Mouse (Mus musculus): ENCODE data around the gene Cd44. TPM values are rescaled to one million over a fixed set of nuclear protein-coding genes. Genes with fewer than 3 reads are reported as not detected.
A peak's percentile ranks its signal among the peaks of the same experiment; 100 is the strongest.

Cd44 gene
- polyA plus RNA-seq, 1 experiment from 2014 or later = 15.2 TPM

DNA sequence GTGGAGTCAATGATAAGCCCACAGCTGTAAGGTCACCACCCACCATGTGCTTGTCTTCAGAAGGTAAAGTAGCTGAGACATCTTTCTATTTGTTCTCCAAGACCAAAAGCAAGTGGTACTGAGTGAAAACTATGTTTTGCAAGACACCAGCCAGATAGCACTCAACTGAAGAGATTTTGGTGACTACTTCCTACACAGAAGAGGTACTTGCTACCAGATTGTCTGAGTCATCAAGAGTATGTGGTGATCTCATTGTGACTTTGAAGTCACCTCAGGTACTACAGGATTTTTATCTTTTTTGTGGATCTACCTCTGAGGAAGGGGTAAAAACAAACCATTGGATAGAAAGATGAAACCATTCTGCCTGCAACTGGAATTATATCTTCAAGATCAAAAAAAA lies 69.9 kb downstream of the Cd44 start:
- no peaks in the 10 kb centered on the region for H3K4me1 ChIP-seq (ENCODE audit: insufficient read depth)
- TF ChIP-seq EP300 (IDR thresholded peaks at IDR 0.05; ENCODE audit: low read depth) (no peak), CTCF (IDR thresholded peaks at IDR 0.05; ENCODE audit: low read depth) (no peak)
- H3K4me3 ChIP-seq (ENCODE audit: low read depth, low read length) = no peak overlapping the region
- H3K9ac ChIP-seq (replicated peaks) = no peak overlapping the region
- no peaks in the 10 kb centered on the region; the same call in 1 of the 2 replicates for H3K36me3 ChIP-seq (replicated peaks; ENCODE audit: insufficient read depth, low read length)
- ATAC-seq (no peak), DNase-seq (no peak)
- H3K4me2 ChIP-seq (ENCODE audit: low read depth, low read length) = no peak overlapping the region
- no peaks in the 10 kb centered on the region for H3K9me3 ChIP-seq (ENCODE audit: low read length)
- H3K27me3 ChIP-seq (ENCODE audit: insufficient read depth, low read length) = no peaks in the 10 kb centered on the region
- H3K27ac ChIP-seq (ENCODE audit: low read depth) = no peak overlapping the region

DNA sequence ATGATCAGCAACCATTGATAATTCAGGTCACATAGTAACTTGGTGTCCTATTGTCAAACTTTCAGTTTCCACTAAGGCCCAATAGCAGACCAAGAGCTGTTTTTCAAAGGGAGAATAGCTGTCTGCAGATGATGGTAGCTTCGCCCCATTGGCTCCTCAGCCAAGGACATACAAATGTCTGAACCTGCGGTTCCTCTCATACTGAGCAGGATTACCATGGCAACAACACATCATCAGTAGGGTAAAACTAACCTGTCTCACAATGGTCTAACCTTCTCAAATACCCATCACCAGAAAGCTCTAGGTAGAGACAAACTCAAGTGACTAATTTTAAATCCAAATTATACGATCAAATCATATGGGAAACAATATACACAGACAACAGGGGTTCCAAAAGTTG lies 72.3 kb downstream of the Cd44 start:
- no peak overlapping the region for H3K27ac ChIP-seq (ENCODE audit: low read depth)
- no peaks in the 10 kb centered on the region for H3K9me3 ChIP-seq (ENCODE audit: low read length)
- H3K27me3 ChIP-seq (ENCODE audit: insufficient read depth, low read length) = no peaks in the 10 kb centered on the region
- TF ChIP-seq CTCF (IDR thresholded peaks at IDR 0.05; ENCODE audit: low read depth) = no peak
- peaks cover 4% of the 10 kb centered on the region for H3K36me3 ChIP-seq (replicated peaks; ENCODE audit: insufficient read depth, low read length)
- no peaks in the 10 kb centered on the region for H3K4me1 ChIP-seq (ENCODE audit: insufficient read depth)
- no peak overlapping the region for H3K4me3 ChIP-seq (ENCODE audit: low read depth, low read length)
- no peak overlapping the region for H3K4me2 ChIP-seq (ENCODE audit: low read depth, low read length)
- DNase-seq (no peak), ATAC-seq (peak; percentile 96)
- WGBS (ENCODE audit: insufficient replicate concordance) = 80% methylated on average over 3 of the region's 3 CpGs
- H3K9ac ChIP-seq (replicated peaks) = no peak overlapping the region

DNA sequence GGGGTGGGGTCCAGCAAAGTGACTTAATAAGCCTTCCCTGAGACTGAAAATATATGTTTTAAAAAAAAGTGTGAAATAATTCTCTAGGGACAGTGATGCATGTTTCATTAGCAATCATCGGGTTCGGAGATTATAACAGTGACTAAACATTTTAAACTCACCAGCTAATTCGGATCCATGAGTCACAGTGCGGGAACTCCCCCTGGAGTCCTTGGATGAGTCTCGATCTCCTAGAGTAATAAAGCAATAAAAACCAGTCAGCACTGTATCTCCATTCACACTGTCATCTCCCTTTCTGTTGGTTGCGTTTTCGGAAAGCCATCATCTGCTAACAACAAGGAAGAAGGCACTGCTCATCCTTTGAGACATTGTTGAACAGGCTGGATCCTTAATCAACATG lies 73.1 kb downstream of the Cd44 start:
- Histone ChIP-seq H3K4me3 (ENCODE audit: low read depth, low read length) (no peak overlapping the region), H3K9me3 (ENCODE audit: low read length) (no peaks in the 10 kb centered on the region), H3K36me3 (replicated peaks; ENCODE audit: insufficient read depth, low read length) (peaks cover 4% of the 10 kb centered on the region), H3K27me3 (ENCODE audit: insufficient read depth, low read length) (no peaks in the 10 kb centered on the region), H3K27ac (ENCODE audit: low read depth) (no peak overlapping the region), H3K4me1 (ENCODE audit: insufficient read depth) (no peaks in the 10 kb centered on the region), H3K9ac (replicated peaks) (no peak overlapping the region), H3K4me2 (ENCODE audit: low read depth, low read length) (no peak overlapping the region)
- TF ChIP-seq CTCF (IDR thresholded peaks at IDR 0.05; ENCODE audit: low read depth) (no peak), EP300 (IDR thresholded peaks at IDR 0.05; ENCODE audit: low read depth) (no peak)
- no peak for ATAC-seq
- DNase-seq = no peak
- WGBS (ENCODE audit: insufficient replicate concordance) = 95% methylated on average over 7 of the region's 7 CpGs

DNA sequence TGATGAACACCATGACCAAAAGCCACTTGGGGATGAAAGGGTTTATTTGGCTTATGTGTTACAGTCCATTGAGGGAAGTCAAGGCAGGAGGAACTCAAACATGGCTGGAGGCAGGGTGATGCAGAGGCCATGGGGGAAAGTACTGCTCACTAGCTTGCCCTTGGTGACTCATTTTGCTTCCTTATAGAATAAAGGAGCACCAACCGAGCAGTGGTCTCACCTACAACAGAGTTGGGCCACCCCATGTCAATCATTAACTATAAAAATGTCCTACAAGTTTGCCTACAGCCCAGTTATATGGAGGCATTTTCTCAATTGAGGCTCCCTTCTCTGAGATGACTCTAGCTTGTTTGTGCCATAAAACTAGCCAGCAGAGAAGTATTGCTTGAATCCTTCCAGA lies 73.6 kb downstream of the Cd44 start:
- ATAC-seq = no peak

DNA sequence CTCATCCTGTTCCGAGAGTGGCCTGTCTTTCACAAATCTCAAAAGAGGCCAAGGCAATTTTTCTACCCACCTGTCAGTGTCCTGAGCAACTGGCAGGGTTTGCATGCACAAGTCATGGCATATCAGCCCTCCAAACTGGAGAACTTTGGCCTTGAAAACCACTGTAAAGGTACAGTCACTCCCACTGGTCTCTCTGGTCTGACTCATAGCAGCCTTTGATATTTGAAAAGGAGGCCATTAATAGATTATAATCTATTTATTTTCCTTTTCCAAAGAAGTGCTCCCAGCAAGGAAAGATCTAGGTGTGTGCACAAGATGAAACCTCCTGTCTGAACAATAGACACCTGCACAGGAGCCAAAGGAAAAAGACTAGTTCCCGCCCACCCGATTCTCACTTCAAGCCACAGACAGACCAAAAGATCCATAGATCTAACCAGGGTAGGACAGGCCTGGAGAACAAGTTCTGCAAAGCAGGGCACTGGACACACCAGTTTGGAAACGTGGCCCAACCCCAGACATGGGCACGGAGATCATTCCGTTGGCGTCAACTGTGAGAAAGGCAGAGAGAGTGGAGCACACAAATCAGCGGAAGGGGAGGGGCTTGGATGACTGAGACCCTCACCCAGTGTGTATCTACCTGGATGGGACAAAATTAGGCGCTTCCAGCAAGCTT lies 75.4 kb downstream of the Cd44 start:
- ATAC-seq (no peak), DNase-seq (no peak)
- H3K27me3 ChIP-seq (ENCODE audit: insufficient read depth, low read length) = no peaks in the 10 kb centered on the region
- no peak overlapping the region for H3K27ac ChIP-seq (ENCODE audit: low read depth)
- H3K4me1 ChIP-seq (ENCODE audit: insufficient read depth) = no peaks in the 10 kb centered on the region
- no peak overlapping the region for H3K4me3 ChIP-seq (ENCODE audit: low read depth, low read length)
- no peak for TF ChIP-seq EP300 (IDR thresholded peaks at IDR 0.05; ENCODE audit: low read depth)
- no peak for TF ChIP-seq CTCF (IDR thresholded peaks at IDR 0.05; ENCODE audit: low read depth)
- 84% methylated on average over 9 of the region's 9 CpGs for WGBS (ENCODE audit: insufficient replicate concordance)
- H3K4me2 ChIP-seq (ENCODE audit: low read depth, low read length) = no peak overlapping the region
- no peaks in the 10 kb centered on the region for H3K9me3 ChIP-seq (ENCODE audit: low read length)
- peaks cover 12% of the 10 kb centered on the region for H3K36me3 ChIP-seq (replicated peaks; ENCODE audit: insufficient read depth, low read length)
- H3K9ac ChIP-seq (replicated peaks) = no peak overlapping the region

More for the DNA sequence above, 73.6 kb downstream of the Cd44 start:
- no peaks in the 10 kb centered on the region for H3K27me3 ChIP-seq (ENCODE audit: insufficient read depth, low read length)
- DNase-seq = no peak
- peaks cover 4% of the 10 kb centered on the region for H3K36me3 ChIP-seq (replicated peaks; ENCODE audit: insufficient read depth, low read length)
- H3K9me3 ChIP-seq (ENCODE audit: low read length) = no peaks in the 10 kb centered on the region
- no peaks in the 10 kb centered on the region for H3K4me1 ChIP-seq (ENCODE audit: insufficient read depth)
- no peak overlapping the region for H3K27ac ChIP-seq (ENCODE audit: low read depth)
- WGBS (ENCODE audit: insufficient replicate concordance) = 69% methylated on average over 1 of the region's 1 CpGs
- no peak overlapping the region for H3K4me3 ChIP-seq (ENCODE audit: low read depth, low read length)
- no peak overlapping the region for H3K4me2 ChIP-seq (ENCODE audit: low read depth, low read length)
- no peak overlapping the region for H3K9ac ChIP-seq (replicated peaks)
- no peak for TF ChIP-seq CTCF (IDR thresholded peaks at IDR 0.05; ENCODE audit: low read depth)
- TF ChIP-seq EP300 (IDR thresholded peaks at IDR 0.05; ENCODE audit: low read depth) = no peak

DNA sequence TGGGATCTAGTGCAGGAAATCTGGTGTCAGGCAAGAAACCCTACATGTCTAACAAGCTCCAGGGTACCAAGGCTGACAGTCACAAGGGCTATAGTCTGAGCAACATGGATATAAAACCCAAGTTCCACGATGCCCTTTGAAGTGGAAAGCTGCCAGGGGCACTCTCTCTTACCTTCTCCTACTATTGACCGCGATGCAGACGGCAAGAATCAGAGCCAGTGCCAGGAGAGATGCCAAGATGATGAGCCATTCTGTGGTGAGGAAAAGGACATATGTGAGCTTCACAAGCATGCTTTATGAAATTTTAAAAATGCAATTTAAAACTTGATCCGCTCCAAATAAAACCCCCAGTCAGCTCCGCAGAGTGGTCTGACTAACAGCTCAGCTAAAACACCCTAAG lies 79.4 kb downstream of the Cd44 start:
- TF ChIP-seq EP300 (IDR thresholded peaks at IDR 0.05; ENCODE audit: low read depth) (no peak), CTCF (IDR thresholded peaks at IDR 0.05; ENCODE audit: low read depth) (no peak)
- DNase-seq (no peak), ATAC-seq (no peak)
- Histone ChIP-seq H3K9ac (replicated peaks) (no peak overlapping the region), H3K9me3 (ENCODE audit: low read length) (no peaks in the 10 kb centered on the region), H3K4me2 (ENCODE audit: low read depth, low read length) (no peak overlapping the region), H3K36me3 (replicated peaks; ENCODE audit: insufficient read depth, low read length) (peaks cover 19% of the 10 kb centered on the region), H3K27me3 (ENCODE audit: insufficient read depth, low read length) (no peaks in the 10 kb centered on the region), H3K27ac (ENCODE audit: low read depth) (no peak overlapping the region), H3K4me3 (ENCODE audit: low read depth, low read length) (no peak overlapping the region), H3K4me1 (ENCODE audit: insufficient read depth) (no peaks in the 10 kb centered on the region)
- 91% methylated on average over 6 of the region's 6 CpGs for WGBS (ENCODE audit: insufficient replicate concordance)

DNA sequence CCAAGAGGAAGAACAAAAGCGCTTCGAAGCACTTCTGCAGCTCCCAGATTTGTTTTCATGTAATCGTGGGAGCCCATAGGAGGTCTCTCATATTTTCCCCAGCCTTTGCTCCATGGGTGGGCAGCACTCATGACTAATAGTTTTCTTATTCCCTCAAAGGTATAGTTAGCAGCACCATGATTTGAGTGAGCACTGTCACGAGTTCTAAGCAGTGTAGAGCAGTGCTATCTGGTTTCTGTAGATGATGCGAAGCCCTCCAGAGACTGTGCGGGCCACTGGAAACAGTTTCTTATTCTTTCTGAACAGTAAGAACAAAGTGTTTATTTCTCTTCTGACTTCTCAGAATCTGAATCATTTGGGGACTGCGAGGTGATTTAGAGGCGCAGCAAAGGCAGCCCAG lies 80.7 kb downstream of the Cd44 start:
- H3K4me1 ChIP-seq (ENCODE audit: insufficient read depth) = no peaks in the 10 kb centered on the region
- H3K27ac ChIP-seq (ENCODE audit: low read depth) = no peak overlapping the region
- H3K9me3 ChIP-seq (ENCODE audit: low read length) = no peaks in the 10 kb centered on the region
- H3K27me3 ChIP-seq (ENCODE audit: insufficient read depth, low read length) = no peaks in the 10 kb centered on the region
- H3K4me2 ChIP-seq (ENCODE audit: low read depth, low read length) = no peak overlapping the region
- no peak overlapping the region for H3K9ac ChIP-seq (replicated peaks)
- no peak for DNase-seq
- H3K4me3 ChIP-seq (ENCODE audit: low read depth, low read length) = no peak overlapping the region
- ATAC-seq = no peak
- TF ChIP-seq EP300 (IDR thresholded peaks at IDR 0.05; ENCODE audit: low read depth) (no peak), CTCF (IDR thresholded peaks at IDR 0.05; ENCODE audit: low read depth) (no peak)
- peaks cover 19% of the 10 kb centered on the region for H3K36me3 ChIP-seq (replicated peaks; ENCODE audit: insufficient read depth, low read length)
- WGBS (ENCODE audit: insufficient replicate concordance) = 88% methylated on average over 8 of the region's 8 CpGs

All from liver, postnatal 0 days (tissue).